Mouse (Mus musculus) midbrain, embryonic 15.5 days (tissue): Measurements from ENCODE around the gene Gm11444. TPM values are rescaled to one million over a fixed set of nuclear protein-coding genes. Genes with fewer than 3 reads are reported as not detected.
A peak's percentile ranks its signal among the peaks of the same experiment; 100 is the strongest.

ENCODE experiments used
- ATAC-seq: fragments of 200-750 bp; cut with Nextera tagmentation; replicated peaks from 2 replicates; pipeline ENCODE4 v1.8.0; 2017; ENCODE audit warnings: moderate TSS enrichment
- H3K27ac ChIP-seq: fragments of 300-500 bp; sonication (generic); 2 replicates; pipeline ENCODE4 v1.5.1; 2015; ENCODE audit warnings: mild to moderate bottlenecking, inconsistent platforms
- H3K27me3 ChIP-seq: fragments of 300-500 bp; sonication (generic); replicated peaks from 2 replicates; pipeline ENCODE4 v1.6.1; 2015; ENCODE audit warnings: inconsistent platforms
- H3K36me3 ChIP-seq: fragments of 300-500 bp; sonication (generic); replicated peaks from 2 replicates; pipeline ENCODE4 v1.6.1; 2015; ENCODE audit warnings: inconsistent platforms
- H3K4me1 ChIP-seq: fragments of 300-500 bp; sonication (generic); 2 replicates; pipeline ENCODE4 v1.6.1; 2015; ENCODE audit warnings: inconsistent platforms
- H3K4me2 ChIP-seq: fragments of 300-500 bp; sonication (generic); 2 replicates; pipeline ENCODE4 v1.6.1; 2015; ENCODE audit warnings: inconsistent platforms, mild to moderate bottlenecking, moderate library complexity
- H3K4me3 ChIP-seq: fragments of 300-500 bp; sonication (generic); 2 replicates; pipeline ENCODE4 v1.5.1; 2015; ENCODE audit warnings: mild to moderate bottlenecking, inconsistent platforms
- H3K9ac ChIP-seq: fragments of 300-500 bp; sonication (generic); 2 replicates; pipeline ENCODE4 v1.6.1; 2015; ENCODE audit warnings: mild to moderate bottlenecking, inconsistent platforms
- H3K9me3 ChIP-seq: fragments of 300-500 bp; sonication (generic); 2 replicates; pipeline ENCODE4 v1.6.1; 2016; ENCODE audit warnings: inconsistent platforms
- WGBS: fragments of 180-500 bp; shearing (Covaris S2); methylation state at CpG from one replicate; pipeline ENCODE4 v1.1.7; 2015; ENCODE audit warnings: mixed read lengths; 5-methylcytosine and 5-hydroxymethylcytosine counted together
- polyA plus RNA-seq: library from polyadenylated mRNA; unstranded; fragments of >200 nt; fragmentation: Nextera tagmentation; extraction: Ambion mirVana; gene quantifications from 2 replicates; pipeline ENCODE4 v1.2.1, GENCODE M21; 2015

The Gm11444 gene
- polyA plus RNA-seq, 1 experiment from 2014 or later, result not detected

- Histone ChIP-seq H3K9ac (no peak overlapping the region), H3K9me3 (no peaks in the 10 kb centered on the region), H3K4me1 (peaks cover 12% of the 10 kb centered on the region; the same call in 1 of the 2 replicates), H3K27me3 (peaks cover 89% of the 10 kb centered on the region), H3K4me2 (no peak overlapping the region), H3K4me3 (no peak overlapping the region), H3K27ac (no peak overlapping the region), H3K36me3 (no peaks in the 10 kb centered on the region)
- no peak for ATAC-seq
- WGBS, result 3% methylated on average over 26 of the region's 26 CpGs
Observed at GRCm38 (mm10) chr11:85888451-85888961, 38.4 kb upstream of the Gm11444 start.

DNA sequence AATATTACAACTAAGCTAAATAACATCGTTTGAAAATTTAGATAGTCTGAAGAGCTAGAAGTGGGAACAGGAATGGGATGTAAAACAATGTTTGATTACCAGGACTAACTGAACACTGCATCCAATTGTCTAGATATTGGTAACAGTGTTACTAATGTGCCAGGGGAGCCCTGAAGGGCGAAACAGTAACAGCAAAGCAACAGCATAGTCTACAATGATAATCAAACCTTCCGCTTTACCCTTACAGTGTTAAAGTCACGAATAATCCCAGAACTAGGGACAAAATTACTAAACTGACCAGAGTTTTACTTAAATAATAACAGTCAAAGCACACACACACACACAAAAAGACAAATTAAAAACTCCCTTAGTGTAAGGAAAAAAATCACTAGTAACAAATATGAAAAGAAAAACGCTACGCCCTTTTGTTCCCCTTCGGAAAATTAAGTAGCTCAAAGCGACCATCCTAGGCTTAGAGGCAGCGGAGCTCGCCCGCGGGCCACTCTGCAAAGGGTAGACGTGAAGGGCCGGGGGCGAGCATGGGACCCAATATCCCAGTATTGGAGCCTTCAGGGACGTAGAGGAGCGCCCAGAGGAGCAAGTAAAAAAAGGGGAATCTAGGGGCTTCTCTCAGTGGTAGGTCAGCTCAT is 37.8 kb upstream of the Gm11444 start:
- H3K36me3 ChIP-seq, result no peaks in the 10 kb centered on the region
- no peaks in the 10 kb centered on the region for H3K9me3 ChIP-seq
- WGBS, result 1% methylated on average over 17 of the region's 17 CpGs
- no peak overlapping the region for H3K9ac ChIP-seq
- no peak overlapping the region for H3K4me3 ChIP-seq
- H3K4me1 ChIP-seq, result peaks cover 12% of the 10 kb centered on the region; the same call in 1 of the 2 replicates
- H3K27ac ChIP-seq, result no peak overlapping the region
- peaks cover 88% of the 10 kb centered on the region for H3K27me3 ChIP-seq
- no peak overlapping the region for H3K4me2 ChIP-seq
- ATAC-seq, result no peak

DNA sequence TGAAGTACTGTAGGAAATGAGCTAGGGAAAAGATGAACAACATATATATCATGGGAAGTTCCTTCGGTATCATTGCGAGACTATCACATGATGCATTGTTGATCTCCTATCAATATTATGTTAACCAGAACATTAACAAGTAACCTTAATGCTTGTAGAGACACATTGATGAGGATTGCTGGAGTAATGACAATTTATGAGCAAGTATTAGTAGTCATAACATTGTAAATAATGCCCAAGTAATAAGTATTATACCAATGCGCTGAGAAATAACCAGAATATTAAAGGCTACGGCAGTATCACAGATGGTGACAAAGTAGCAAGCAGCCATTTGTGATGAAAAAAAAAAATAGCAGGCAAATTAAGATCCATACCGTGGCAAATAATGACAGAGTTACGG is 37.1 kb upstream of the Gm11444 start:
- 21% methylated on average over 6 of the region's 6 CpGs for WGBS
- no peak for ATAC-seq

DNA sequence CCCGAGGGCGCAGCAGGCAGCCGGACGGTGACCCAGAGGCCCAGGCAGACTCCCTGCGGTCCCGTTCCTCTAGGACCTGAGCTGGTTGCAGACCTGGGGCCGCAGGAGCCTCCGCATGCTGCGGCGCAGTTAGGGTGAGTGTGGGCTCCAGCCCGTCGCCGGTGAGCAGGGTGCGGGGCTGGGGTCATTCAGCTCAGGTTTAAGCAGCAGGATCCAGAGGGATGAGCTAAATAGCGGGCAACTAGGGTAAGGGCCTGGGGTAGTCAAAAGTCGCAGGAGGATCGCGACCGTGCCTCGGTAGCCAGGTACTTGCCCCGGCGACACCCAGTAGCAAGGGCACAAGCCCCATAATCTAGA is 36.3 kb upstream of the Gm11444 start:
- no peak overlapping the region for H3K9ac ChIP-seq
- H3K4me3 ChIP-seq, result no peak overlapping the region
- H3K27me3 ChIP-seq, result peaks cover 73% of the 10 kb centered on the region
- no peak for ATAC-seq
- H3K36me3 ChIP-seq, result no peaks in the 10 kb centered on the region
- 4% methylated on average over 22 of the region's 22 CpGs for WGBS
- no peak overlapping the region for H3K27ac ChIP-seq
- peaks cover 12% of the 10 kb centered on the region; the same call in 1 of the 2 replicates for H3K4me1 ChIP-seq
- no peak overlapping the region for H3K4me2 ChIP-seq
- H3K9me3 ChIP-seq, result no peaks in the 10 kb centered on the region

More for the DNA sequence above, 37.1 kb upstream of the Gm11444 start:
- H3K4me3 ChIP-seq, result no peak overlapping the region
- H3K9ac ChIP-seq, result no peak overlapping the region
- H3K9me3 ChIP-seq, result no peaks in the 10 kb centered on the region
- no peaks in the 10 kb centered on the region for H3K36me3 ChIP-seq
- no peak overlapping the region for H3K4me2 ChIP-seq
- peaks cover 81% of the 10 kb centered on the region for H3K27me3 ChIP-seq
- H3K27ac ChIP-seq, result no peak overlapping the region
- H3K4me1 ChIP-seq, result peaks cover 12% of the 10 kb centered on the region; the same call in 1 of the 2 replicates

DNA sequence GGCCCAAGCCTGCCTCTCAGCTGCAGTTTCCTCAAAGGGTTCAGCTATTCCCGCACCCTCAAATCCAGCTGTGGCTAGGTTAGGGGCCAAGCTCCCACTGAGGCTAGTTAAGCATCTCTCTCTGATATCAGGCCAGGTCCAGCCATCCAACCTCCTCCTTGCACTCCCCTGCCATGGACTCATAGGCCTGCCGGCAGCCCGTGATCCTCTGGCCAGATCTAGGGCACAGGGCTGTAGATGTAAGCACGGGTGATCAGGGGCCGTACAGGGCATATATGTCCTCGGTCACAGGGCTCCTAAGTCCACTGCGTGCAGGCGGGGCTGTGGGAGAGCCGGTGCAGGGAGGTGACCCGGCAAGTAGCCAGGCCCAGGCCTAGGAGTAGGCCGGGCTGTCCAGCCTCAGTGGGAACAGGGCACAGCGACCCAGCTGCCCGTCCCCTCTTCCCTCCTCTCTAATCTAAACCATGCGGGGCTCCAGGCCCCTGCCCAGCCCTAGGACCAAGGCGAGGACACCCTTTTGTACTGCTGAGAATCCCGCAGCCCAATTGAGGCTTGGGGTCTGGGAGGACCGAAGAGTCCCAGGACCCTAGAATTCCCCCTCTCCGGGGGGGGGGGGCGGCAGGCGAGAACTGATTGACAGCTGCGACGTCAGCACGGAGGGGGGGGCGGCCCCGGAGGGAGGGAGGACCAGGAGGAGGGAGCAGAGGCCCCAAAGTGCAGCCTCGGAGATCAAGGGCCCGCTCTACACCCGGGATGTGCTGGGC is 35.7 kb upstream of the Gm11444 start, which contains the start of gene Tbx4:
TSS of gene Tbx4 (plus strand) at position 758 of the 764 bp plus-strand sequence.
- peaks cover 67% of the 10 kb centered on the region for H3K27me3 ChIP-seq

GRCm38 (mm10) chr11:85884498-85884897 is 34.4 kb upstream of the Gm11444 start:
- peaks cover 54% of the 10 kb centered on the region for H3K27me3 ChIP-seq
- no peaks in the 10 kb centered on the region for H3K36me3 ChIP-seq
- 0 out of 2 replicates have a peak, but pooled peaks cover 4% of the 10 kb centered on the region for H3K4me1 ChIP-seq
- no peak overlapping the region for H3K9ac ChIP-seq
- H3K9me3 ChIP-seq, result no peaks in the 10 kb centered on the region
- H3K4me3 ChIP-seq, result no peak overlapping the region
- ATAC-seq, result no peak
- no peak overlapping the region for H3K4me2 ChIP-seq
- no peak overlapping the region for H3K27ac ChIP-seq
- 53% methylated on average over 4 of the region's 4 CpGs for WGBS

More for the DNA sequence above, 35.7 kb upstream of the Gm11444 start, which contains the start of gene Tbx4:
- 12% methylated on average over 27 of the region's 28 CpGs for WGBS
- Histone ChIP-seq H3K4me3 (no peak within 1 kb of the TSS), H3K4me2 (no peak within 1 kb of the TSS), H3K27ac (no peak within 1 kb of the TSS), H3K4me1 (peaks cover 12% of the 10 kb centered on the region; the same call in 1 of the 2 replicates), H3K36me3 (no peaks in the 10 kb centered on the region), H3K9ac (no peak within 1 kb of the TSS), H3K9me3 (no peaks in the 10 kb centered on the region)
- ATAC-seq, result no peak

- H3K27ac ChIP-seq, result no peak overlapping the region
- H3K4me3 ChIP-seq, result no peak overlapping the region
- no peaks in the 10 kb centered on the region for H3K4me1 ChIP-seq
- no peaks in the 10 kb centered on the region for H3K36me3 ChIP-seq
- no peak for ATAC-seq
- no peaks in the 10 kb centered on the region for H3K27me3 ChIP-seq
- H3K9me3 ChIP-seq, result no peaks in the 10 kb centered on the region
- WGBS, result 61% methylated on average over 24 of the region's 24 CpGs
- H3K9ac ChIP-seq, result no peak overlapping the region
- H3K4me2 ChIP-seq, result peak overlapping the region; percentile 8; the same call in 1 of the 2 replicates
Observed at GRCm38 (mm10) chr11:85876059-85876788, 26.1 kb upstream of the Gm11444 start.

DNA sequence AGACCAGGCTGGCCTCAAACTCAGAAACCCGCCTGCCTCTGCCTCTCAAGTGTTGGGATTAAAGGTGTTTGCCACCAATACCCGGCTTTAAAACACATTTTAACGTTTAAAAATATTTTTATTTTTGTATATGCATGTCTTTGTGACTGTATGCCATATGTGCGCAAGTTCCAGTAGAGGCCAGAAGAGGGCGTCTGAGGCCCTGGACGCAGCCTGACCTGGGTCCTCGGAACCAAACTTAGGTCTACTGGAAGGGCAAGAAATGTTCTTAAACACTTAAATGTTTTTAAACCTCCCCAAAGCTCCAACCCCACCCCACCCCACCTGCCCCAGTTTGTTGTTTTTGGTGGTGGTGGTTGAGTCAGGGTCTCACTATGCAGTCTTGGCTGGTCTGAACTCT is 14.2 kb upstream of the Gm11444 start:
- ATAC-seq, result no peak

GRCm38 (mm10) chr11:85857997-85858698 is 8.0 kb upstream of the Gm11444 start:
- H3K9me3 ChIP-seq, result no peaks in the 10 kb centered on the region
- no peak for ATAC-seq
- no peaks in the 10 kb centered on the region for H3K27me3 ChIP-seq
- H3K27ac ChIP-seq, result no peak overlapping the region
- no peaks in the 10 kb centered on the region for H3K36me3 ChIP-seq
- 7% methylated on average over 6 of the region's 6 CpGs for WGBS
- H3K4me3 ChIP-seq, result no peak overlapping the region
- peaks cover 6% of the 10 kb centered on the region; the same call in 1 of the 2 replicates for H3K4me1 ChIP-seq
- no peak overlapping the region for H3K9ac ChIP-seq
- H3K4me2 ChIP-seq, result no peak overlapping the region

More for the DNA sequence above, 14.2 kb upstream of the Gm11444 start:
- H3K4me2 ChIP-seq, result no peak overlapping the region
- no peak overlapping the region for H3K4me3 ChIP-seq
- no peaks in the 10 kb centered on the region for H3K4me1 ChIP-seq
- no peaks in the 10 kb centered on the region for H3K9me3 ChIP-seq
- no peaks in the 10 kb centered on the region for H3K27me3 ChIP-seq
- no peaks in the 10 kb centered on the region for H3K36me3 ChIP-seq
- no peak overlapping the region for H3K9ac ChIP-seq
- no peak overlapping the region for H3K27ac ChIP-seq
- 42% methylated on average over 7 of the region's 7 CpGs for WGBS

DNA sequence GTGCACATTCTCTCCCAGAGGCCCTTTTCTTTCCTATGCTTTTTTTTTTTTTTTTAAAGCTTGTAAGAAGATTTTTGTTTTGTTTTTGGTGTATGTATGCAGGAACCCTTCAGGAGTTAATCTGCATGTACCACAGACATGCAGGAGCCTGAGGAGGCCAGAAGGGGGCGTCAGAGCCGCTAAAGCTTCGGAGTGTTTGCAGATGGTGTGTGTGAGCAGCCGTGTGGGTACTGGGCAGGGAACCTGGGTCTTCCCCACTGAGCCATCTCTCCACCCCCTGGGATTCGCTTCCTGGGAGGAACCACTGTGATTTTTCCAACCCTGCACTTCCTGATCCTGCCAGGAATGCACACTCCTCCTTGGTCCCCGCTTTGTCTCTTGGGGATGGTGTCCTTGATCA is 625 bp upstream of the Gm11444 start:
- 29% methylated on average over 6 of the region's 6 CpGs for WGBS
- H3K27ac ChIP-seq, result no peak overlapping the region
- peaks cover 22% of the 10 kb centered on the region for H3K27me3 ChIP-seq
- no peaks in the 10 kb centered on the region for H3K4me1 ChIP-seq
- ATAC-seq, result no peak
- no peaks in the 10 kb centered on the region for H3K36me3 ChIP-seq
- H3K9ac ChIP-seq, result no peak overlapping the region
- H3K4me2 ChIP-seq, result no peak overlapping the region
- no peaks in the 10 kb centered on the region for H3K9me3 ChIP-seq
- no peak overlapping the region for H3K4me3 ChIP-seq

DNA sequence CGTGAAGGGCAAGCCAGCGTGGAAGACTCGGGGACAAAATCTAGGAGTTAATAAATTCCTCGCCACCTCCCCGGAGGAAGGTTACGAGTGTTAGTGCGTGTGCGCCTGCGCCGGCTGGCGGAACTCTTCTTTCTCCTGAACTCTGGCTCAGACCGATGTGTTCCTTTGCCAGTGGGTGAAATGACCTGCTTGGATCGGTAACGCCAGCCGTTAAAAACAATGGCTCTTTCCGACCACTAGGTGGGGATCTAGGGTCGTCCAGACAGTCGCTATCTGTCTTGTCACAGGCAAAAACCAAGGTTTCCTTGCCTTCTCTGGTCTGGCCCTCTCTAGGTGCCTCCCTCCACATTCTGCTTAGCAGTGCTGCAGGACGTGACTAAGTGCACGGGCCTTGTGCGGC is 1.1 kb downstream of the Gm11444 start:
- ATAC-seq, result peak; percentile 75
- H3K27ac ChIP-seq, result no peak overlapping the region
- H3K4me3 ChIP-seq, result peak overlapping the region; percentile 32
- no peaks in the 10 kb centered on the region for H3K9me3 ChIP-seq
- no peaks in the 10 kb centered on the region for H3K36me3 ChIP-seq
- 0 out of 2 replicates have a peak overlapping the region, but pooled peaks have one; percentile 41 for H3K9ac ChIP-seq
- H3K27me3 ChIP-seq, result peaks cover 38% of the 10 kb centered on the region
- H3K4me2 ChIP-seq, result peak overlapping the region; percentile 65
- WGBS, result under 1% methylated on average over 21 of the region's 21 CpGs
- H3K4me1 ChIP-seq, result peaks cover 7% of the 10 kb centered on the region
